Mouse (Mus musculus): ENCODE data around the gene Myadm. TPM values are rescaled to one million over a fixed set of nuclear protein-coding genes. Genes with fewer than 3 reads are reported as not detected.

The Myadm gene
- polyA plus RNA-seq, 1 experiment from 2014 or later: 75.3 TPM

- Histone ChIP-seq H3K27ac (ENCODE audit: low read depth, low read length) (no peak overlapping the region), H3K27me3 (replicated peaks; ENCODE audit: control insufficient read depth, insufficient read depth, low read length) (peaks cover 25% of the 10 kb centered on the region), H3K36me3 (ENCODE audit: control insufficient read depth, insufficient read depth) (no peaks in the 10 kb centered on the region), H3K9me3 (ENCODE audit: control insufficient read depth) (no peaks in the 10 kb centered on the region), H3K4me1 (replicated peaks; ENCODE audit: control insufficient read depth, insufficient read depth, low read length) (0 out of 2 replicates have a peak, but pooled peaks cover 4% of the 10 kb centered on the region), H3K4me3 (ENCODE audit: low read depth, low read length) (no peak overlapping the region), H3K9ac (ENCODE audit: low read depth, low read length) (no peak overlapping the region), H3K4me2 (replicated peaks; ENCODE audit: low read depth) (no peak overlapping the region)
- no peak for TF ChIP-seq CTCF (IDR thresholded peaks at IDR 0.05; ENCODE audit: low read depth)
- no peak for ATAC-seq
- 59% methylated on average over 4 of the region's 4 CpGs for WGBS
Measured at GRCm38 (mm10) chr7:3327961-3328360, 39.1 kb downstream of the Myadm start.

GRCm38 (mm10) chr7:3329776-3330546, 41.1 kb downstream of the Myadm start:
- peak overlapping the region; percentile 27; the same call in 1 of the 2 replicates for H3K4me2 ChIP-seq (replicated peaks; ENCODE audit: low read depth)
- ATAC-seq: peak; percentile 47
- no peak overlapping the region for H3K9ac ChIP-seq (ENCODE audit: low read depth, low read length)
- WGBS: 20% methylated on average over 31 of the region's 31 CpGs
- H3K4me3 ChIP-seq (ENCODE audit: low read depth, low read length): 0 out of 2 replicates have a peak overlapping the region, but pooled peaks have one; percentile 0
- no peaks in the 10 kb centered on the region for H3K9me3 ChIP-seq (ENCODE audit: control insufficient read depth)
- H3K27ac ChIP-seq (ENCODE audit: low read depth, low read length): no peak overlapping the region
- H3K4me1 ChIP-seq (replicated peaks; ENCODE audit: control insufficient read depth, insufficient read depth, low read length): 0 out of 2 replicates have a peak, but pooled peaks cover 4% of the 10 kb centered on the region
- TF ChIP-seq CTCF (IDR thresholded peaks at IDR 0.05; ENCODE audit: low read depth): peak; percentile 94
- H3K36me3 ChIP-seq (ENCODE audit: control insufficient read depth, insufficient read depth): no peaks in the 10 kb centered on the region
- H3K27me3 ChIP-seq (replicated peaks; ENCODE audit: control insufficient read depth, insufficient read depth, low read length): peaks cover 39% of the 10 kb centered on the region

GRCm38 (mm10) chr7:3331171-3331570, 42.3 kb downstream of the Myadm start:
- WGBS: 41% methylated on average over 6 of the region's 6 CpGs
- Histone ChIP-seq H3K4me2 (replicated peaks; ENCODE audit: low read depth) (peak overlapping the region; percentile 59), H3K4me3 (ENCODE audit: low read depth, low read length) (peak overlapping the region; percentile 45; the same call in 1 of the 2 replicates), H3K27me3 (replicated peaks; ENCODE audit: control insufficient read depth, insufficient read depth, low read length) (peaks cover 39% of the 10 kb centered on the region), H3K36me3 (ENCODE audit: control insufficient read depth, insufficient read depth) (no peaks in the 10 kb centered on the region), H3K9me3 (ENCODE audit: control insufficient read depth) (no peaks in the 10 kb centered on the region), H3K27ac (ENCODE audit: low read depth, low read length) (no peak overlapping the region), H3K4me1 (replicated peaks; ENCODE audit: control insufficient read depth, insufficient read depth, low read length) (0 out of 2 replicates have a peak, but pooled peaks cover 4% of the 10 kb centered on the region), H3K9ac (ENCODE audit: low read depth, low read length) (no peak overlapping the region)
- TF ChIP-seq CTCF (IDR thresholded peaks at IDR 0.05; ENCODE audit: low read depth): no peak
- ATAC-seq: no peak

- peak; percentile 52; the same call in 1 of the 2 replicates for ATAC-seq
- H3K27ac ChIP-seq (ENCODE audit: low read depth, low read length): no peak overlapping the region
Measured at GRCm38 (mm10) chr7:3331581-3332223, 42.8 kb downstream of the Myadm start.

GRCm38 (mm10) chr7:3332224-3332615, 43.3 kb downstream of the Myadm start:
- TF ChIP-seq CTCF (IDR thresholded peaks at IDR 0.05; ENCODE audit: low read depth): no peak
- Histone ChIP-seq H3K4me3 (ENCODE audit: low read depth, low read length) (peak overlapping the region; percentile 45), H3K36me3 (ENCODE audit: control insufficient read depth, insufficient read depth) (no peaks in the 10 kb centered on the region), H3K27ac (ENCODE audit: low read depth, low read length) (no peak overlapping the region; the same call in 1 of the 2 replicates), H3K9ac (ENCODE audit: low read depth, low read length) (no peak overlapping the region), H3K4me2 (replicated peaks; ENCODE audit: low read depth) (peak overlapping the region; percentile 59), H3K9me3 (ENCODE audit: control insufficient read depth) (no peaks in the 10 kb centered on the region), H3K4me1 (replicated peaks; ENCODE audit: control insufficient read depth, insufficient read depth, low read length) (0 out of 2 replicates have a peak, but pooled peaks cover 4% of the 10 kb centered on the region), H3K27me3 (replicated peaks; ENCODE audit: control insufficient read depth, insufficient read depth, low read length) (peaks cover 39% of the 10 kb centered on the region)
- 2% methylated on average over 4 of the region's 4 CpGs for WGBS
- no peak for ATAC-seq

More at GRCm38 (mm10) chr7:3331581-3332223, 42.8 kb downstream of the Myadm start:
- no peaks in the 10 kb centered on the region for H3K9me3 ChIP-seq (ENCODE audit: control insufficient read depth)
- peak overlapping the region; percentile 59 for H3K4me2 ChIP-seq (replicated peaks; ENCODE audit: low read depth)
- H3K27me3 ChIP-seq (replicated peaks; ENCODE audit: control insufficient read depth, insufficient read depth, low read length): peaks cover 39% of the 10 kb centered on the region
- peak overlapping the region; percentile 45 for H3K4me3 ChIP-seq (ENCODE audit: low read depth, low read length)
- no peak overlapping the region for H3K9ac ChIP-seq (ENCODE audit: low read depth, low read length)
- 1% methylated on average over 21 of the region's 27 CpGs for WGBS
- TF ChIP-seq CTCF (IDR thresholded peaks at IDR 0.05; ENCODE audit: low read depth): no peak
- 0 out of 2 replicates have a peak, but pooled peaks cover 4% of the 10 kb centered on the region for H3K4me1 ChIP-seq (replicated peaks; ENCODE audit: control insufficient read depth, insufficient read depth, low read length)
- no peaks in the 10 kb centered on the region for H3K36me3 ChIP-seq (ENCODE audit: control insufficient read depth, insufficient read depth)
